Mouse (Mus musculus) lung, embryonic 15.5 days (tissue): Measurements from ENCODE around the gene Cenpu. TPM values are rescaled to one million over a fixed set of nuclear protein-coding genes. Genes with fewer than 3 reads are reported as not detected.

ENCODE experiments used
- ATAC-seq: fragments of 200-750 bp; cut with Nextera tagmentation; 2 replicates; pipeline ENCODE4 v1.8.0; 2017; ENCODE audit warnings: moderate number of reproducible peaks, borderline replicate concordance; ENCODE audit not compliant: low FRiP score, low TSS enrichment; ENCODE audit errors: extremely low read depth
- H3K27ac ChIP-seq: fragments of 300-500 bp; sonication (generic); 2 replicates; pipeline ENCODE4 v1.5.1; 2015; ENCODE audit warnings: moderate library complexity, mild to moderate bottlenecking, inconsistent platforms
- H3K27me3 ChIP-seq: fragments of 300-500 bp; sonication (generic); 2 replicates; pipeline ENCODE4 v1.6.1; 2015; ENCODE audit warnings: inconsistent platforms
- H3K36me3 ChIP-seq: fragments of 300-500 bp; sonication (generic); 2 replicates; pipeline ENCODE4 v1.6.1; 2015; ENCODE audit warnings: inconsistent platforms
- H3K4me1 ChIP-seq: fragments of 300-500 bp; sonication (generic); 2 replicates; pipeline ENCODE4 v1.6.1; 2015; ENCODE audit warnings: inconsistent platforms
- H3K4me2 ChIP-seq: fragments of 300-500 bp; sonication (generic); 2 replicates; pipeline ENCODE4 v1.6.1; 2015; ENCODE audit warnings: inconsistent platforms, mild to moderate bottlenecking, moderate library complexity
- H3K4me3 ChIP-seq: fragments of 300-500 bp; sonication (generic); 2 replicates; pipeline ENCODE4 v1.5.1; 2015; ENCODE audit warnings: mild to moderate bottlenecking, inconsistent platforms
- H3K9ac ChIP-seq: fragments of 300-500 bp; sonication (generic); 2 replicates; pipeline ENCODE4 v1.6.1; 2015; ENCODE audit warnings: inconsistent platforms
- H3K9me3 ChIP-seq: fragments of 300-500 bp; sonication (generic); 2 replicates; pipeline ENCODE4 v1.6.1; 2016; ENCODE audit warnings: inconsistent platforms
- WGBS: fragments of 180-500 bp; shearing (Covaris S2); methylation state at CpG from one replicate; pipeline ENCODE4 v1.1.7; 2015; 5-methylcytosine and 5-hydroxymethylcytosine counted together
- polyA plus RNA-seq: library from polyadenylated mRNA; unstranded; fragments of >200 nt; fragmentation: Nextera tagmentation; extraction: Ambion mirVana; gene quantifications from 2 replicates; pipeline ENCODE4 v1.2.1, GENCODE M21; 2015

Gene Cenpu
- polyA plus RNA-seq, 1 experiment from 2014 or later = 19.2 TPM

DNA sequence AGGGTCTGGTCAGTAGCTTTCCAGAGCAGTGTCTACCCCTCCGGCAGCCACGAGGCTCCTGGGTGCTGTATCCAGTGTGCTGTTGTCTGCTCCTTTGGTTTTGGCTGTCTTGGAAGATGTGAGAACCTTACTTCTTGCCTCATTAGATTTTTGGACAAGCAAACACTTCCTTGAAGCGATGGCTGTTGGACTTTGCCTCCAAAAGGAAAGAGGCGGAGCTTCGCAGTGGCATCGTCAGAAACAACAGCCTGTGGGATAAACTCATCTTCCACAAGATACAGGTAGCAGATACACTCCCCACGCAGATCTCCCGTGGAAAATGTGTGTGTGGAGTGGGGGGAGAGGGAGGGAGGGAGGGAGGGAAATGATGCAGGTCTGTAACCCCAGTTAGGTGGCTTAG, 25.7 kb upstream of the Cenpu start:
- Histone ChIP-seq H3K4me1 (no peaks in the 10 kb centered on the region), H3K4me2 (no peak overlapping the region), H3K9ac (no peak overlapping the region), H3K9me3 (no peaks in the 10 kb centered on the region), H3K27me3 (no peaks in the 10 kb centered on the region), H3K36me3 (no peaks in the 10 kb centered on the region), H3K4me3 (no peak overlapping the region), H3K27ac (no peak overlapping the region)
- 84% methylated on average over 8 of the region's 8 CpGs for WGBS
- ATAC-seq = no peak

DNA sequence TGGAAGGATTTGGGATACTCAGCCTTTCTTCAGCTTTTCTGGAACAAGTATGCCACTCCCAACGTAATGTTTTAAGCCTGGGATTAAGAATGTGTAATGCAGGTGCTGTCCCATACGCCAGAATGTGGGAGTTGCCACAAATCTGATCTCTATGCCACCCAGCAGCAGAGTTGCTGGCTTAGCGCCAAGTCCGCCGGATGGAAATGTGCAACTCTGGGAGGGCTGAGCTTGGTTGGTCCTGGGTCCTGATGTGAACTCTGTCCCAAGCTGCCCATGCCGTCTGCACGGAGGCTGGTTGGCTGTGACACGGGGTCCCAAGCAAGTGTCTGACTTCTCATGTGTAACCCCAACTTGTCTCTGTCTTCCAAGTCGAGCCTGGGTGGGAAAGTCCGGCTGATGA, 25.0 kb upstream of the Cenpu start:
- Histone ChIP-seq H3K4me1 (no peaks in the 10 kb centered on the region), H3K27ac (no peak overlapping the region), H3K9me3 (no peaks in the 10 kb centered on the region), H3K4me2 (no peak overlapping the region), H3K27me3 (no peaks in the 10 kb centered on the region), H3K4me3 (no peak overlapping the region), H3K36me3 (no peaks in the 10 kb centered on the region), H3K9ac (no peak overlapping the region)
- WGBS = 57% methylated on average over 10 of the region's 10 CpGs
- no peak for ATAC-seq

DNA sequence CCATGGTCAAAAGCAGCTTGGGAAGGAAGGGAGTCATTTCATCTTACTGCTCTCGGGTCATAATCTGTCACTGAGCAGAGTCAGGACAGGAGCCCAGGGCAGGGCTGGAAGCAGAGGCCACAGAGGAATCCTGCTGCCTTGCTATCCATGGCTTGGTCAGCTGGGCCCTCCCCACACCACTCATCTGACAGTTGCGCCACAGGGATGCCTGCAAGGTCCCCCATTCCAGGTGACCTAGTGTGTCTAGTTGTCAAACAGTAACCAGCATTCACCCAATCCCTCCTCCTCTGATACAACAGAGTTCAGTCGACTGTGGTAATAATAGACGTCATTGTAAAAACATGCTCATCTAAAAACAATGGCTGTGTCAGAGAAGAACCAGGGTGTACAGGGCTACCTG, 22.3 kb upstream of the Cenpu start:
- Histone ChIP-seq H3K4me2 (no peak overlapping the region), H3K36me3 (no peaks in the 10 kb centered on the region), H3K27me3 (no peaks in the 10 kb centered on the region), H3K9me3 (no peaks in the 10 kb centered on the region), H3K4me1 (no peaks in the 10 kb centered on the region), H3K9ac (no peak overlapping the region), H3K27ac (no peak overlapping the region), H3K4me3 (no peak overlapping the region)
- 70% methylated on average over 4 of the region's 4 CpGs for WGBS
- no peak for ATAC-seq

DNA sequence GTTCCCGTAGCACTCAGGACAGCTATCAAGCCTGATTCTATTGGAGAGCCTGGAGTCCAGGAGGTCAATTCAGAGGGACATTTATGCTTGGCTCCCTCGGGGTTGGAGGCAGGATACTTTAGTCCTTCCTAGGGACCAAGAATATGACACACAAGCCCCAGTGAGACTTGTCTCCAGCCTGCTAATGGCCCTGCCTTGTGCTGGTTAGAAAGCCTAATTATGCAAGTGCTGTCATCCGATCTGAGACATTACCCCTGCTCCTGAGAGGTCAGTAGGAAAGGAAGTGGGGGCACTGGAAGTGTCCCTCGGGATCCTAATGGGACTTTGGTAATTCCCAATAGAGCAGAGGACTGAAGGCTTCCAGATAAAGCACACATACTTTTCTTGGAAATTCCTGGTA, 21.3 kb upstream of the Cenpu start:
- Histone ChIP-seq H3K4me2 (no peak overlapping the region), H3K27ac (no peak overlapping the region), H3K36me3 (no peaks in the 10 kb centered on the region), H3K27me3 (no peaks in the 10 kb centered on the region), H3K9me3 (no peaks in the 10 kb centered on the region), H3K4me1 (no peaks in the 10 kb centered on the region), H3K9ac (no peak overlapping the region), H3K4me3 (no peak overlapping the region)
- no peak for ATAC-seq
- WGBS = 54% methylated on average over 4 of the region's 4 CpGs

DNA sequence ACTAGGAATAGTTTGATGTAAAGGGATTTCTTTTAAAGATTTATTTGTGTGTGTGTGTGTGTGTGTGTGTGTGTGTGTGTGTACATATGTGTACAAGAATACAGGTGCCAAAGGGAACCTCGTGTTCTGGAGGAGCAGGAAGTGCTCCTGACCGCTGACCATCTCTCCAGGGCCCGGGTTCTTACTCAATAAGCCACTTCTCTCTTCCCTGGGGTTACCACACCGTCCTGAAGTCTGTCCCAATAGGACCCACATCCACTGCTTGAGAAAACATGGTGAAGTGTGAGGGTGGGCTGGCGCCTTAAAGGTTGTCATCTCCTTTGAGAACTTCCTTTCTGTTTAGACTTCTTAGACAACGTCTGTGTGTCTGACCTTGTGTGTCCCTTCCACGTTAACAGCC, 17.9 kb upstream of the Cenpu start:
- H3K4me3 ChIP-seq = no peak overlapping the region
- no peak overlapping the region for H3K4me2 ChIP-seq
- H3K36me3 ChIP-seq = no peaks in the 10 kb centered on the region
- H3K27ac ChIP-seq = no peak overlapping the region
- no peaks in the 10 kb centered on the region for H3K9me3 ChIP-seq
- no peak overlapping the region for H3K9ac ChIP-seq
- 77% methylated on average over 7 of the region's 7 CpGs for WGBS
- no peaks in the 10 kb centered on the region for H3K27me3 ChIP-seq
- no peak for ATAC-seq
- H3K4me1 ChIP-seq = no peaks in the 10 kb centered on the region

DNA sequence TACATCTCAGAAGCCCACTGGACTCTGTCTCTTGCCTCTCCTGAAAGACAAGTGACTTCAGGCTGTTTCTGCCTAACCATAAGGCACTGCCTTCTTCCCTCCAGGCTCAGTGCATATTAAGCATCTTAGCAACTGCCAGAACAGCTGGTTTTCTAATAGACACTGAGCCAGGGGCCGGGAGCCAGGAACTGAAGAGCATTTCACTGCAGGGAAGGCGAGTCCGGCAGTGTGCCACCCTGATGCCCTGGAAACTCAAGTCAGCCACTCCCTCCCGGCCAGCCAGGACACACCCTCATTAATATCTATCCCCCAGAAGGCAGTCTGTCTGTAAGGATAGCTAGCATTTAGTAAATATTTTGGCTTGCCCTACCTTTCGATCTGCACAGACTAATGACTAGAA, 12.1 kb upstream of the Cenpu start:
- Histone ChIP-seq H3K9me3 (no peaks in the 10 kb centered on the region), H3K4me2 (no peak overlapping the region), H3K27me3 (no peaks in the 10 kb centered on the region), H3K36me3 (no peaks in the 10 kb centered on the region), H3K4me1 (peaks cover 16% of the 10 kb centered on the region), H3K27ac (no peak overlapping the region), H3K4me3 (no peak overlapping the region), H3K9ac (no peak overlapping the region)
- WGBS = 38% methylated on average over 5 of the region's 5 CpGs
- no peak for ATAC-seq

DNA sequence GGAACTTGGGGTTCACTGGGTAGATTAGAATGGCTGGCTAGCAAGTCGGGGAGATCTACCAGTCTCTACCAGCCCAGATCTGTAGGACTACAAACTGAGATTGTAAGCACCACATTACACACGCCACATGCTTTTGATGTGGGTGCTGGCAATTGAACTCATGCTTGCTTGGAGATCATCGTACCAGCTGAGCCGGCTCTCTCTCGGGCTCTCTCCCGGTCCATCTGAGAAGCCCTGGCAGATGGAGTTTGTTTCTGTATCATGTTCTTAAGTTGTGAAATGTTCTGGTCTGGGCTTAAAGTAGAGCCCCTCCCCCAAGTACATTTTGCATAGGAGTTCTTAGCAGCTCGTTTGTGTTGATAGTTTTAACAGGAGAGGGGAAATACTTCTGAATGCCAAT, 8.6 kb upstream of the Cenpu start:
- 62% methylated on average over 7 of the region's 7 CpGs for WGBS
- no peak overlapping the region for H3K4me2 ChIP-seq
- H3K27me3 ChIP-seq = no peaks in the 10 kb centered on the region
- H3K9ac ChIP-seq = no peak overlapping the region
- H3K4me1 ChIP-seq = peaks cover 30% of the 10 kb centered on the region
- no peaks in the 10 kb centered on the region for H3K9me3 ChIP-seq
- H3K4me3 ChIP-seq = no peak overlapping the region
- ATAC-seq = 0 out of 2 replicates have a peak, but pooled peaks have one; percentile 16
- no peak overlapping the region for H3K27ac ChIP-seq
- no peaks in the 10 kb centered on the region for H3K36me3 ChIP-seq

DNA sequence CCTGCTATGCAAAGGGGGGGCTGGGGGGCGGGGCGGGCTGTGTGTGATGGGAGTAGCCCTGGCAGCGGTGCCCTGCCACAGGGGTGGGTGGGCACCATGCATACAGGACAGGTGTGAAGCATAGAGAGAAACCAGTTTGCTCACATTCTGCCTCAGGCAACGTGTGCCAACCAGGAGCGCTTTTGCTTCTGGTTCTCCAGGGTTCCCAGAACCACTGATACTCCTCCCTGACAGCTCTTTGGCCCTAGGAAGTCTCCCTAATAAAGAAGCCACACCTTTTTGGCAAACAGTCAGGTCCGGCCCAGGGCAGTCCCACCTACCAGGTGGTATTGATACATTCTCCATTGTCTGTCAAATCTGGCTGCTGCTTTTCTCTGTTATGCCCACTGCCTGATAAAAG, 8.2 kb upstream of the Cenpu start:
- Histone ChIP-seq H3K4me3 (no peak overlapping the region), H3K9me3 (no peaks in the 10 kb centered on the region), H3K27me3 (no peaks in the 10 kb centered on the region), H3K4me2 (no peak overlapping the region), H3K4me1 (peaks cover 30% of the 10 kb centered on the region), H3K27ac (no peak overlapping the region), H3K9ac (no peak overlapping the region), H3K36me3 (no peaks in the 10 kb centered on the region)
- 54% methylated on average over 6 of the region's 6 CpGs for WGBS
- ATAC-seq = peak; percentile 9; the same call in 1 of the 2 replicates

DNA sequence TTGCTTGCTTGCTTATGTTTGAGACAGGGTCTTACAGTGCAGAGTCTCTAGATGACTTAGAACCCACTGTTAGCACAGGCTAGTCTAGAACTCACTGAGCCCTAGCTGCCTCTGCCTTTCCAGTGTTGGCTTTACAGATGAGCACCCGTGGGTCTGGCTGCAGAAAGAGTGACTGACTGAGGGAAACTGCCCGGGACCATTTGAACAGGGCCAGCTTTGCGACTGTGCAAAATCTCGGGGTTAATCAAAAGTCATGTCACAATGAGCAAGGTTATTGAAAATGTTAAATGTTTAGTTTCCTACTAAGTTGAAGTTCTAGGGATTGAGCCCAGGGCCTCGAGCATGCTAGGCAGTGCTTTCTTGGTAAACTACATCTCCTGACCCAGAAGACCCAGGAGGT, 6.0 kb upstream of the Cenpu start:
- Histone ChIP-seq H3K27ac (no peak overlapping the region), H3K9me3 (no peaks in the 10 kb centered on the region), H3K27me3 (no peaks in the 10 kb centered on the region), H3K36me3 (no peaks in the 10 kb centered on the region), H3K4me1 (peaks cover 24% of the 10 kb centered on the region), H3K4me2 (no peak overlapping the region), H3K4me3 (no peak overlapping the region), H3K9ac (no peak overlapping the region)
- WGBS = 88% methylated on average over 5 of the region's 5 CpGs
- ATAC-seq = no peak

DNA sequence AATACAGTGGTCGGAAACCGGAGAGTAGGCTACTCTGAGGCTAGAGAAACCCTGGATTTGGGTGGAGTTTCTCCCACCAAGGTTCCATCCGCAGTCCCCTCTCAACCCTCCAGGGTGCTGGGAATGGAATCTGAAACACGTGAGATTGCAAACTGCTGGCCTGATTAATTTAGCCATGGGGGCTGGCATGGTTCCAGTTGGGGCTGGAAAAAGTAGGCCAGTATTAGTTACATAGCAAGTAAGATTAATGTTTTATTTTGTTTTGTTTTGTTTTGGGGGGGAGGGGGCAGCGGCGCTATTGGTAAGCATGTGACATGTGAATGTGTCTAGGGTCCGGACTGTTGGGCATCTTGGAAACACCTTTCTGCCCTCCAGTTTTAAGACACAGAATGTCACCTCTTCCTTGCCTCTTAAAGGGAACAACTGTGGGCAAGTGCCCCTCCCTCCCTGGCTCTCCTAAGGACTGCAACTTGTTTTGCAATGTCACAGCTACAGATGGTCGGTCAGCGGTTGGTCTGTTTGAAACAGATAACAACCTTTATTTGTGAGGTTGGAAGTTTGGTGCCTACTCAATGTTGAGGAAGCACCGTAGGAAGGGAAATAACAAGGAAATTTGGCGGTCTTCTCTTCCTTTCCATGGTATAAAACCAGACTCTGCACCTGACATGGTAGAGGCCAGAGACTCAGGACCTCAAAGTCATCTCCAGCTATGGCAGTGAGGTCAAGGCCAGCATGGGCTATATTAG, 5.2 kb upstream of the Cenpu start:
- WGBS = 58% methylated on average over 11 of the region's 11 CpGs
- H3K9ac ChIP-seq = no peak overlapping the region

DNA sequence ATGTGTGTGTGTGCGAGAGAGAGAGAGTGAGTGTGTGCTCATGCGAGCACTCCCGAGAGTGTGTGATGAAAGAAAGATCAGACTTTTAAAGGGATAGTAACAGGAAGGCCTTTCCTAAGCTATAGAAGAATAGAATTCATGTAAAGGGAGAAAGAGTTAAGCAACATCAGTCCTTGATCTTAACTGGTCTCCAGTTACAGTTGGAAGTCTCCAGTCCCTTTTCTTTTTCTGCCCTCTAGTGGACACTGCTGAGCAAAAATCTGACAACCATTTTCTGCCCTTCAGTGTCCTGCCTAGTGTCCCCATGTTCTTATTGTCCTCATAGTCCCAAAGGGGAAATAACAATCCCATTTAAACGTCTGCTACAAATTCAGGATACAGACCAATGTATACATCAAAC, 4.6 kb upstream of the Cenpu start:
- no peak overlapping the region for H3K27ac ChIP-seq
- no peaks in the 10 kb centered on the region for H3K36me3 ChIP-seq
- H3K9ac ChIP-seq = no peak overlapping the region
- 14% methylated on average over 4 of the region's 4 CpGs for WGBS
- no peaks in the 10 kb centered on the region for H3K9me3 ChIP-seq
- no peak overlapping the region for H3K4me3 ChIP-seq
- no peak overlapping the region for H3K4me2 ChIP-seq
- peaks cover 28% of the 10 kb centered on the region for H3K4me1 ChIP-seq
- no peak for ATAC-seq
- no peaks in the 10 kb centered on the region for H3K27me3 ChIP-seq

More for the DNA sequence above, 5.2 kb upstream of the Cenpu start:
- H3K27me3 ChIP-seq = no peaks in the 10 kb centered on the region
- H3K4me3 ChIP-seq = no peak overlapping the region
- ATAC-seq = no peak
- H3K4me2 ChIP-seq = no peak overlapping the region
- peaks cover 27% of the 10 kb centered on the region for H3K4me1 ChIP-seq
- no peak overlapping the region for H3K27ac ChIP-seq
- no peaks in the 10 kb centered on the region for H3K36me3 ChIP-seq
- no peaks in the 10 kb centered on the region for H3K9me3 ChIP-seq

DNA sequence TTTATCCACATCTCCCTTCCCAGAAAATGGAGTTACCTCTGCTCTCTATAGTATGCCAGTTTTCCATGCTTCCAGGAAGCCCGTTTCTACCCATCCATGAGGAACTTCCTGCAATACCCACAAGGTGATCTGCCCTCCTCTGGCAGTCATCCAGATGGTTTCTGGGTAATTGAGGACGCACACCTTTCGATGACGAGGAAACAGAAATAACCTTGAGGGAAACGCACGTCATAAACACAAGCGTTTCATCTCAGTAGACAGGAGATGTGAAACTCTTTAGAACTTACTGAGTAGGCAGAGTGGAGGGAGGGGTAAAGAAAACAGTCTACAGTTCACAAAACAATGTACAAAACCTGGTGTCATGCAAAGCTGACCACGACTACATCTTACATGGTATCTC, 1.8 kb upstream of the Cenpu start:
- no peak overlapping the region for H3K9ac ChIP-seq
- WGBS = 80% methylated on average over 8 of the region's 8 CpGs
- no peaks in the 10 kb centered on the region for H3K9me3 ChIP-seq
- no peaks in the 10 kb centered on the region for H3K27me3 ChIP-seq
- ATAC-seq = no peak
- H3K27ac ChIP-seq = no peak overlapping the region
- no peak overlapping the region for H3K4me2 ChIP-seq
- H3K4me1 ChIP-seq = peaks cover 24% of the 10 kb centered on the region
- no peak overlapping the region for H3K4me3 ChIP-seq
- H3K36me3 ChIP-seq = no peaks in the 10 kb centered on the region

DNA sequence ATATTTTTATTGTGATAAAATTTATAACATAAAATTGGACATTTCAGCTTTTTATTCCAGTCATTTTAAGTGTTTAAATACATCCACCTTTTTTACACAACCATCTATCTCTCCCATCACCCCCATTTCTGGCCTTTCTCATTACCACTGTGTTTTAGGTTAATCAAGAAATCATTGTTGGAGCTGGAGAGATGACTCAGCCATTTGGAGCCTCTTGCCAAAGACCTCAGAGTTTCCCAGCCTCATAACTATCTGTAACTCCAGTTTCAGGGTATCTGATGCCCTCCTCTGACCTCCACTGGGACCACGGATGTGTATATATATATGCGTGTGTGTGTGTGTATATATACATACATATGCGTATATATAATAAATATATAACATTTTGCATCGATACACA, 799 bp upstream of the Cenpu start:
- Histone ChIP-seq H3K27me3 (no peaks in the 10 kb centered on the region), H3K4me2 (peak overlapping the region; percentile 58), H3K27ac (no peak overlapping the region), H3K36me3 (0 out of 2 replicates have a peak, but pooled peaks cover 3% of the 10 kb centered on the region), H3K4me3 (peak overlapping the region; percentile 68), H3K4me1 (peaks cover 22% of the 10 kb centered on the region), H3K9me3 (no peaks in the 10 kb centered on the region), H3K9ac (no peak overlapping the region)
- ATAC-seq = no peak
- WGBS = 24% methylated on average over 4 of the region's 4 CpGs
